Mouse (Mus musculus) frontal cortex, postnatal 10 days (tissue): Measurements from ENCODE around the gene Aff3.

ENCODE experiments used
- DNase-seq, 2 experiments: peaks; one replicate each; pipeline ENCODE4 v3.0.0; 2022; ENCODE audit warnings: low spot score in 2 of 2, mixed read lengths in 1 of 2

The Aff3 gene

GRCm38 (mm10) chr1:38237027-38237787 lies 427.5 kb downstream of the Aff3 start:
- no peak for DNase-seq

- DNase-seq: no peak
Observed at GRCm38 (mm10) chr1:38233121-38233520, 431.6 kb downstream of the Aff3 start.

GRCm38 (mm10) chr1:38230041-38230440 lies 434.7 kb downstream of the Aff3 start:
- DNase-seq: no peak

- DNase-seq: no peak
Observed at GRCm38 (mm10) chr1:38228806-38229205, 435.9 kb downstream of the Aff3 start.

GRCm38 (mm10) chr1:38225166-38225565 lies 439.6 kb downstream of the Aff3 start:
- no peak for DNase-seq

GRCm38 (mm10) chr1:38222160-38222559 lies 442.6 kb downstream of the Aff3 start:
- DNase-seq: no peak

- DNase-seq: no peak
Observed at GRCm38 (mm10) chr1:38221431-38221830, 443.3 kb downstream of the Aff3 start.

- DNase-seq: no peak
Observed at GRCm38 (mm10) chr1:38217912-38218795, 446.6 kb downstream of the Aff3 start.

GRCm38 (mm10) chr1:38217098-38217497 lies 447.7 kb downstream of the Aff3 start:
- DNase-seq: no peak

- no peak for DNase-seq
Observed at GRCm38 (mm10) chr1:38213377-38213776, 451.4 kb downstream of the Aff3 start.

- DNase-seq: no peak
Observed at GRCm38 (mm10) chr1:38212386-38212785, 452.4 kb downstream of the Aff3 start.

GRCm38 (mm10) chr1:38202475-38203183 lies 462.1 kb downstream of the Aff3 start:
- DNase-seq: no peak

- DNase-seq: no peak
Observed at GRCm38 (mm10) chr1:38201796-38202195, 463.0 kb downstream of the Aff3 start.

GRCm38 (mm10) chr1:38199669-38200635 lies 464.8 kb downstream of the Aff3 start:
- peak in 1 of 2 experiments; percentile 31 for DNase-seq

GRCm38 (mm10) chr1:38198393-38199029 lies 466.2 kb downstream of the Aff3 start:
- DNase-seq: no peak

- no peak for DNase-seq
Observed at GRCm38 (mm10) chr1:38197145-38197682, 467.5 kb downstream of the Aff3 start.

- DNase-seq: no peak
Observed at GRCm38 (mm10) chr1:38195721-38196120, 469.0 kb downstream of the Aff3 start.

- DNase-seq: no peak
Observed at GRCm38 (mm10) chr1:38186227-38186545, 478.6 kb downstream of the Aff3 start.

GRCm38 (mm10) chr1:38185517-38186226 lies 479.1 kb downstream of the Aff3 start:
- DNase-seq: peak in 1 of 2 experiments; percentile 81
